Mouse (Mus musculus): ENCODE measurements around the gene Mphosph9. TPM values are rescaled to one million over a fixed set of nuclear protein-coding genes. Genes with fewer than 3 reads are reported as not detected.

Mphosph9 gene
- total and polyA plus RNA-seq, 3 experiments = 1.6 to 8.8 (median 7.7) TPM

GRCm38 (mm10) chr5:124267652-124268051 is 60.1 kb downstream of the Mphosph9 start:
- DNase-seq = no peak

- peak; percentile 36 for DNase-seq
These were observed 61.0 kb downstream of the Mphosph9 start for GRCm38 (mm10) chr5:124266821-124267220.

- no peak for DNase-seq
These were observed 64.5 kb downstream of the Mphosph9 start for GRCm38 (mm10) chr5:124263246-124263645.

GRCm38 (mm10) chr5:124262090-124262489 is 65.7 kb downstream of the Mphosph9 start:
- DNase-seq = no peak

GRCm38 (mm10) chr5:124259133-124259532 is 68.6 kb downstream of the Mphosph9 start:
- DNase-seq = no peak

- no peak for DNase-seq
These were observed 69.7 kb downstream of the Mphosph9 start for GRCm38 (mm10) chr5:124258026-124258425.

GRCm38 (mm10) chr5:124255141-124255540 is 72.6 kb downstream of the Mphosph9 start:
- DNase-seq = no peak

- DNase-seq = no peak
These were observed 74.2 kb downstream of the Mphosph9 start for GRCm38 (mm10) chr5:124253555-124253954.

GRCm38 (mm10) chr5:124252580-124253320 is 75.0 kb downstream of the Mphosph9 start:
- DNase-seq = no peak

- DNase-seq = no peak
These were observed 76.7 kb downstream of the Mphosph9 start for GRCm38 (mm10) chr5:124251070-124251469.

- peak; percentile 72 for DNase-seq
These were observed 77.9 kb downstream of the Mphosph9 start, which contains the start of gene Pitpnm2 for GRCm38 (mm10) chr5:124249614-124250591. TSS of gene Pitpnm2 (minus strand) at chr5:124249760.

GRCm38 (mm10) chr5:124248845-124249613 is 78.7 kb downstream of the Mphosph9 start:
- DNase-seq = peak; percentile 85

- peak; percentile 52 for DNase-seq
These were observed 79.7 kb downstream of the Mphosph9 start for GRCm38 (mm10) chr5:124247986-124248626.

- no peak for DNase-seq
These were observed 80.5 kb downstream of the Mphosph9 start for GRCm38 (mm10) chr5:124247296-124247695.

- peak; percentile 47 for DNase-seq
These were observed 82.9 kb downstream of the Mphosph9 start for GRCm38 (mm10) chr5:124244885-124245284.

GRCm38 (mm10) chr5:124244449-124244848 is 83.3 kb downstream of the Mphosph9 start:
- DNase-seq = no peak

- DNase-seq = no peak
These were observed 84.4 kb downstream of the Mphosph9 start for GRCm38 (mm10) chr5:124243236-124243901.

GRCm38 (mm10) chr5:124241686-124242444 is 85.9 kb downstream of the Mphosph9 start:
- DNase-seq = no peak

GRCm38 (mm10) chr5:124240841-124241685 is 86.7 kb downstream of the Mphosph9 start:
- no peak for DNase-seq

All from adrenal gland, adult 2 months (tissue).